Mouse (Mus musculus) skeletal muscle tissue, adult 2 months (tissue): Measurements from ENCODE around the gene Ddx39.

Experiments
- DNase-seq: peaks from one replicate; pipeline ENCODE4 v3.0.0-alpha.2; 2012; ENCODE audit warnings: low read depth, low spot score

Gene Ddx39

DNA sequence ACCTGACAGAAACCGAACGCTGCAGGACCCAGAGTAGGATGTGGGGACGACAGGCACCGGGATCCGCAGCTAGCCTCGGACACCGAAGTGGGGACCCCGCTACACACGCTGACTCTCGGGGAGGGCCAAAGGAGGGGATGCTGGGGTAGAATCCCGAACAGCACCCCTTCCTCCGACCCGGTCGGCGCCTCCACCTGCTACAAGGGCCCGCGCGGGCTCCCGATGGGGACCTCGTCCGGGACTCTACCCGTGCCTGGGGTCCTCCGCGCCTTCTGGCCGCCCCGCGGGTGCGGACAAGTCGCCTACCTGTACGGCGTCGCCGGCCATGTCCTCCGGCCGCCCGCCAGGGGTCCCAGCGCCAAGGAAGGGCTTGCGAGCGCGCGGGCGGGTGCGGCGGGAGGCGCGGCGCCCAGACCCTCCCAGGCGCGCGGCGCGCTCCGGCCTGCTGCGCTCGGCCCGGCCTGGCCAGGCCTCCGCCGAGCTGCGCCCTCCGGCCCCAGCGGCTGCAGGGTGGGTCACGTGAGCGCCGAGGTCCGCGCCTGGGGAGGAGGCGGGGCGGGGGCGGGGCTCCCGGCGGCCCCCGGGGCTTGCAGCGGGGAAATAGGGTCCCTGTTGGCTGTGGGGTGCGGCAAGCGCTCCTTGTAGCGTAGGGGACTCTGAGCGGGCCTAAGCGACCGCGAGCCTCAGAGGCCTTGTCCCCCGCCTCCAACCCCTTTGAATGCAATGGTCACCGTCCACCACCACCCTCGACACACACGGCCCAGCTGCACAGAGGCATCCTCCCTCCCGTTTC is 16.1 kb upstream of the Ddx39 start, which contains the start of gene Pkn1:
Gene Pkn1, minus strand, starts transcription at position 519 of the 793 bp plus-strand sequence.
- DNase-seq: peak; percentile 77

DNA sequence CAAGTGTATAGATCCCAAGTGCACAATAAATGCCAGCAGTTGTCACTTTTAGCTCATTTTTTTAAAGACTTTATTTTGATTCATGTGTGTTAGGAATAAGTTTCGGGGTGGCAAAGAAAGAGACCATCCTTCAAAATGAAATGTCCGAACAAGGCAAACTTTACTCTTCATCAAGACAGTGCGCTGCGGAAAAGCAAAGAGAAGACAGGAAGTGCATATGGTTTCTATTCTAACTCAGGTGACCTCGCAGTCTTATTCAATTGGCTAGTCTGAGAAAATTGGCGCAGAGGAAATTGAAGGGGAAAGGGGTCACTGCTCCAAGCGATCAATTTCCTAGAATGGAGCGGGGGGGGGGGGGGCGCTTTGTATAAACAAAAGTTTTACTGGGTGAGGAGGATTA is 15.4 kb upstream of the Ddx39 start:
- DNase-seq: no peak

DNA sequence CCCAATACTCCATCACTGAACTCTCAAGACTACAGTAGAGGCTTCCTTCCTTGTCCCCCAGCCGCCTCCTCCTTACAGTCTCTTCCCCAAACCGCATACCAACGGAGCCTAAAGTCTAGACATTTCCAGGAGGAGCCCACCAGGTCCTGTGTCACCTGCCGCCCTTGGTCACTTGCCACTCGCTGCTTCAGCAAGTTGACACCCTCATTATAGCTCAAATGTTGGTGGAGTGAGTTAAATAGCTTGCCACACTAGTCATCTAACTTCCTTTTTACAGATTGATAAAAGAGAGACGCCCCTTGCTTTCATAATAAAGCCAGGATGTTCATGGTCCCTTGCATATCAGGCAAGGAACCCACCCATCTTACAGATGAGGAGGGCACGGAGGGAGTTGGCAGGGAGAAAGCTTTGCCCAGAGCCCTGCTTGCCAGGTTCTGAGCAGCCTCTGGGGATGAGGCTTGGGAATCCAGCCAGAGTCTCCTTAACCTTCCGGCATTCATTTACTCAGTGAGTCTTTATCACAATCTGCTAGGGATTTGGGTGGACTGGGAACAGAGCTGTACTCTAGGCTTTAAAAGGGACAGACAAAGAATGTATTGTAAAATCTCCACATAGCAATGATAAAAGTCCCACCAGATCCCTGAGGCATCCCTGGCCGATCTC is 14.4 kb upstream of the Ddx39 start:
- DNase-seq: no peak

DNA sequence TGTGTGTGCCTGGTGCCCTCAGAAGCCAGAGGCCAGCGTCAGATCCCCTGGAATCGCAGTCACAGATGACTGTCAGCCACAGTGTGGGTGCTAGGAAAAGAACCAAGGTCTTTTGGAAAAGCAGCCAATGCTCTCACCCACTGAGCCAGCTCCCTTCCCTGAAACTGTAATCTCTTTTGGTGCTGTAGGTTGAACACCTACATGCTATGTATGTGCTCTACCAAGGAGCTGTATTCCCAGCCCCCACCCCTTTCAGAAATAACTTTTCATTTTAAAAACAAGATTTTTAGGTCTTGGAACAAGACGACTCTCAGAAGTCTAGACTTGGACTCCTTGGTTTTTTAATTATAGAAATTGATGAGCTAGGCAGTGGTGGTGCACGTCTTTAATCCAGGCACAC is 11.6 kb upstream of the Ddx39 start:
- DNase-seq: no peak

DNA sequence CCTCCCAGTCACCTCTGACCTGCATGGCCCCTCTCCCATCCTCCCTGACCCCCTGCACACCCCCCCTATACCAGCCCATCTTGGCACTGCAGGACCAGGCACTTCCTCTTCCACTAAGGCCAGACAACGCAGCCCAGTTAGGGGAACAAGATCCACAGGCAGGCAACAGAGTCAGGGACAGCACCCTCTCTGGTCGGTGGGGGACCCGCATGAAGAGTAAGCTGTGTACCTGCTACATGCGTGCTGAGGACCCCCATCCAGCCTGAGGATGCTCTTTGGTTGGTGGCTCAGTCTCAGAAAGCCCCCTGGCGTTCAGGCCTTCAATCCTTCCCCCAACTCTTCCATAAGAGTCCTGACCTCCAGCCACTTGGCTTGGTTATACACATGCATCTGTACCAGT is 8.6 kb upstream of the Ddx39 start:
- DNase-seq: no peak

DNA sequence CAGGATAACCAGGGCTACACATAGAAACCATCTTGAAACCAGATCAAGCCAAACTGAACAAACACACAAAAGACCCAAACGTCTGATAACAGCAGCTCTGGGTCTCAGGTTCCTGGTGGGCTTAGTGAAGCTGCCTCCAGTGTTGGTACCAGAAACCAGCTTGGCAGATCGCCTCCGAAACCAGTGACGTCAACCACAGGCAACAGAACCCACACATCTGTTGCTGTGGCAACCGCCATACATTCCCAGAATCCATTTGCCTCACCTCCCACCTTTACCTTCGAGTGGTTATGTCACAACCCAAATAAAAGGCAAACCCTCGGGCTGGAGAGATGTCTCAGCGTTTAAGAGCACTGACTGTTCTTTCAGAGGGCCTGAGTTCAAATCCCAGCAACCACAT is 7.4 kb upstream of the Ddx39 start:
- DNase-seq: no peak

DNA sequence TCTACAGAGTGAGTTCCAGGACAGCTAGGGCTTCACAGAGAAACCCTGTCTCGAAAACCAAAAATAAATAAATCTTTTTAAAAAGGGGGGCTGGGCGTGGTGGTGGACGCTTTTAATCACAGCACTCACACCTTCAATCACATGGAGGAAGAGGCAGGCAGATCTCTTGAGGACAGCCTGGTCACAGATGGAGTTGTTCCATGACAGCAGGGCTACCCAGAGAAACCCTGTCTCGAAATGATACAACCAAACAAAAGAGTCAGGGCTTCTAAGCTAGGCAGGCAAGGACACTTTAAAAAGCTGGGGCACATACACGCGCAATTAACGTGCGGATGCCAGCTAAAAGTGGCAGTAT is 324 bp upstream of the Ddx39 start:
- DNase-seq: no peak

DNA sequence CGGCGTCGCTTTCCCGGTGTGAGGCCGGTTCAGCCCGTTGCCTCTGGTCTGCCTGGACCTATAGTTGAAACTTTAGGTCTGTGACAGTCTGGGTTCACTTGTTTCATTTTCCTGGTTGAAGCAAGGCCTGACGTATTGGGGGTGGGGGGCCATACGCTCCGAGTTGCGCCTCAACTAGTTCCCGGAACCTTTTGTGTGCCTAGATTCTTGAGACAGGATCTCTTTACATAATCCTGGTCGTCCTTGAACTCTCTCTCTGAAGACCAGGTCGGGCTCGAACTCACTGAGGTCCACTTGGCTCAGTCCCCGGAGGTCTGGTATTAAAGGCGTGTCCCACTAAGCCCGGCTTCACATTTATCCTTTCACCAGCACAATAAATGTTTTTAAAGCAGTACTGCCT is 794 bp downstream of the Ddx39 start:
- DNase-seq: no peak

DNA sequence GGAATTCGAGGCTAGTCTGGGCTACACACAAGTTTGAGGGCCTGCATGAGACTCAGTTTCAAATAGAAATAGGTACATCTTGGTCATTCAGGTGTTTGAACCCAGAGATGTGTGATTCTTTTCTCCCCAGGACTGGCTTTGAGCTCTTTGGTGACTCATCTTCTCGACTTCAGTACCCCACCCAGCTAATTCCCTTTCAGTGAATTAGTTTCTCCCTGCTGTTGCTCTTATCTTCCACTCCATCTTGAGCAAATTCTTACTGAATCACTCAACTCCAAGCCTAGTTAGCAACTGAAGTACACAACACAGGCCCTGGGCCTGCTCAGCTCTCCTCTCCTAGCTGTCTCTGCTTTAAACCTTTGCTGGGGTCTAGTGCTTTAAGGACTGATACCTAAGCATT is 1.6 kb downstream of the Ddx39 start:
- no peak for DNase-seq

DNA sequence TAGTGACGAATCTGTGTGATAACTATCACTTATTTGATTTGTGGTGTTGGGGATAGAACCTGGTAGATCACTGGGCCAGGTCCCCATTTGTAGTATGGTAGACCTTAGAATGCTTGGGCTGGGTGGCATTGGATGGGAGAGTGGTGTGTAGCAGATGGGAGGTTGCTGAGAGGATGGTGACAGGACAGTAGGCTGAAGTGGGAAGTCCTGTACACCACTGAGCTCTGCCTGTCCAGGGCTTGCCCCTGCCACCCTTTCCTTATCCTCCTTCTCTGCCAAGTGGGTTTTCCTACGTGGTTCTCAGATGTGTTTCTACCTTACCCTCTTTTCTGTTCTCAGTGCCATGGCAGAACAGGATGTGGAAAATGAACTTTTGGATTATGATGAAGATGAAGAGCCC is 4.1 kb downstream of the Ddx39 start:
- no peak for DNase-seq

DNA sequence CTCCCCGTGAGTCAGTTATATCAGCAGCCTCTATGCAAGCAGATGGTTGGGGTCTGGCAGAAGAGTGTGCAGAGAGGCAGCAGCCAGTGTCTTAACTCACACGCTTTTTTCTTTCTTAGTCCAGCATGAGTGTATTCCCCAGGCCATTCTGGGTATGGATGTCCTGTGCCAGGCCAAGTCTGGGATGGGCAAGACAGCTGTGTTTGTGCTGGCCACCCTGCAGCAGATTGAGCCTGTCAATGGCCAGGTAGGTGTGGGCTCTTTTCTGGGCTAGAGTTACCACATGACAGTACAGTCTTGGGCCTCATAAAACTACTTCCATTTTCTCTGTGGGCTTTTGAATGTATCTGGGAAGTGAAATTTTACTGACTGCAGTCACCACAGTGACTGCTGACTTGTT is 4.7 kb downstream of the Ddx39 start:
- no peak for DNase-seq

DNA sequence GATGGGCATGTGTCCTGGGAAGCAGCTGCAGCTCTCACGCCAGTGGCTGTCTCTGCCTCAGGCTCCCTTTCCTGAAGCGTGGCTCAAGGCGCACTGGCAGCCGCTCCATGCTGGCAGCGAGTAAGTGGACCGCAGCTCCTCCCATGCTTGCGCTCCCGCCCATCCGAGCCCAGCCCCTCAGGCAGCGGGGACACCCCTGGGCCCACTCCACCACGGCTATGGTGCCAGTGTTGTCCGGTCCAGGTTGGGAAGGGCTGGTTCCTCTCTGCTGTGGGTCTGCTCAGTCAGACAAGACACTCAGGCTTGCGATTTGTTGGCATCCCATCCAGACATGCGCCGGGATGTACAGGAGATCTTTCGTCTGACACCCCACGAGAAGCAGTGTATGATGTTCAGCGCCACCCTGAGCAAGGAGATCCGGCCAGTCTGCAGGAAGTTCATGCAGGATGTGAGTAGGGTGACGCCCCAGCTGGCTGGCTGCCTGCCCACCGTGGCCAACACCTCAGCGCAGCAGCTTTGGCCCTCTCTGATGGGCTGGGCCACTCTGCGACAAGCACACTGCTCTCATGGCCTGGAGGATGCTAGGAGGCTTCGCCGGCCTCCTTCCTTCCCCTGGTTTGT is 6.5 kb downstream of the Ddx39 start:
- no peak for DNase-seq

DNA sequence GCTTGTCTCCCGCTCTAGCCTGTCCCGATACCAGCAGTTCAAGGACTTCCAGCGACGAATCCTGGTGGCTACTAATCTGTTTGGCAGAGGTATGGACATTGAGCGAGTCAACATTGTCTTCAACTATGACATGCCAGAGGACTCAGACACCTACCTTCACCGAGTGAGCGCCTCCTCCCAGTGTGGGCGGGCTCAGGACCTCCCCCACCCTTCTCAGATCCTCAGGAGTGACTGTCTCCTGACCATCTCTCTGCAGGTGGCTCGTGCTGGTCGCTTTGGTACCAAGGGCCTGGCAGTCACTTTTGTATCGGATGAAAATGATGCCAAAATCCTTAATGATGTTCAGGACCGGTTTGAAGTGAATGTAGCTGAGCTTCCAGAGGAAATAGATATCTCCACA is 7.7 kb downstream of the Ddx39 start:
- DNase-seq: no peak

DNA sequence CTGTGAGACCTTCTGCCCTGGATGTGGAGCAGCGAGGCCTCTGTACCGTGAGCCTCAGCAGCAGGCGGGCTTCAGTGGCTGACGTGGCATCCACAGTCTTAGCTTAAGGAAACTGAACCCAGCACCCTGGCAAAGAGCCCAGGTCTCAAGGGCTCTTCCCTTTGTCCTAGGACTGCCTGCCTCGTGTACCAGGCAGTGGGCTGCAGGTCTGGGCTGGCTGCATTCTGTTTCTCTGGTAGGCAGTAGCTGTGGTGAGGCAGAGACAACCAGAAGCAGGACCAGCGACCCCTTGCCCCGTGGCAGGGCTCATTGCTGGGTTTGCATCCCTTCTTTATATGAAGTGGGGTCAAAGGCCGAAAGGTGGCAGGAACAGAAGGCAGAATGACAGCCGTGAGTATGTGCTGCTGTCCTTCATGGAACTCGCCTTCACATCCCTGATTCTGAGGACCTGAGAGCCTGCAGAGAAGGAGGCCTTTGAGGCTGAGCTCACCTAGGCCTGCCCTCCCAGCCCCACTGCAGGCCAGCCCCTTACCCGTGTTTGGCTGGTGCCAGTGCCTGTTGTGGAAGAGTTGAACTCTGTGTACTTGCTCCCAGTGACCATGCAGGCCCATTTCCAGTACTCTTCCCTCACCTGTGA is 8.6 kb downstream of the Ddx39 start:
- DNase-seq: no peak

DNA sequence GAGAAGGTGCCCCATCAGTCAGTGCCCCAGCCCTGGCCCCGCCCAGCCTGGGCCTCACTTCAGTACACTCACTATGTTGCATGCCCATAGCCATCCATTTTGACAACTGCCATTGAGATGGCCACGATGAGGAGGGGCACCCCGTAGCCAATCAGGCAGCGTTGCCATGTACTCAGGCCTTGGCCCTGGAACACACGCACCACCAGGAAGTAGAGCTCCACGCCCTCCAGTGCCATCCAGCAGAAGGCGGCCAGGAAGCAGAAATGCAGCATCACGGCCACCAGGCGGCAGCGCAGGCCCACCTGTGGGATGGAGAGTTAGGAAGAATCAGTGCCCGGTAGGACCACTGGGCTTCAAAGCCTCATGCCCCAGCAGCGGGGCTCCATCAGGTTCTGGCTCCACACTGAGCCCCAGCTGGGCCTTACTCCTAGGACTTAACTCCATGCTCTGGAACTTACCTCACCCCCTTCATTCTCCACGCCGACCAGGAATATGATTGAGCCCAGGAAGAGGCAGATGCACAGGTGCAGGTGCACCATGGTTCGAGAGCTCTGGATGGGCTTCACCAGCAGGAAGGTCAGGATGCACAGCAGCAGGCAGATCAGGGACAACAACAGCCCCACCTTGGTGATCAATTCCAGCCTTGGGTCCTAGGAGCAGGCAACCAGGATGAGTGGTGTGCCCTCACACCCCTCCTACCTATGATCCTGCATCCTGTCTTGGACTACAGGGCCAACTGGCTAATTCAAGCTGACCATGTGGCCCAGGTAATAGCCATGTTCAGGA is 9.9 kb downstream of the Ddx39 start:
- peak; percentile 62 for DNase-seq

DNA sequence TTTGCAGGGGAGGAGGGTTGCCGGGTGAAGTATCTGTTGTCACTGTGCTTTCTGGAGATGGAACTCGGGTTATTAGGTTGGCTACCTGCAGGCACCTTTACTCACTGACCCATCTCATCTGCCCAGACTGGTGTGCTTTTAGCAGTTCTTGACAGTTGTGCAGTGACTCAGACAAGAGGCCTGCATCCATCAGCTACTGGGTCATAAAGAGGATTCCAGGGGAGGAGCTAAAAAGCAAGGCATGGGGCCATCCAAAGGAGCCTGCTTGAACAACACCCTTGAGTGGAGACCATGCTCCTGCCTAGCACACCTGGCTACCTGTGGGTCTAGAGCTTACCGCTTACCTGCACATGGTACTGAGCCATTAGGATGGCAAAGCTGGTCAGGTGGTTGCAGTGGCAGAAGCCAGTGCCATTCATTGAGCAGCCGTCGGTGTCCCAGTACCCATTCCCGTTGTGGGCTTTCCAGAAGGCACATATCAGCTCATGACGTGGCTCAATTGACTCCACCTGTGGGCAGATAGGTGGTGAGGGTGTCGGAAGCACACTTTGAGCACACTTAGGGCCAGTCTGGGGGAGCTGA is 10.6 kb downstream of the Ddx39 start:
- no peak for DNase-seq

DNA sequence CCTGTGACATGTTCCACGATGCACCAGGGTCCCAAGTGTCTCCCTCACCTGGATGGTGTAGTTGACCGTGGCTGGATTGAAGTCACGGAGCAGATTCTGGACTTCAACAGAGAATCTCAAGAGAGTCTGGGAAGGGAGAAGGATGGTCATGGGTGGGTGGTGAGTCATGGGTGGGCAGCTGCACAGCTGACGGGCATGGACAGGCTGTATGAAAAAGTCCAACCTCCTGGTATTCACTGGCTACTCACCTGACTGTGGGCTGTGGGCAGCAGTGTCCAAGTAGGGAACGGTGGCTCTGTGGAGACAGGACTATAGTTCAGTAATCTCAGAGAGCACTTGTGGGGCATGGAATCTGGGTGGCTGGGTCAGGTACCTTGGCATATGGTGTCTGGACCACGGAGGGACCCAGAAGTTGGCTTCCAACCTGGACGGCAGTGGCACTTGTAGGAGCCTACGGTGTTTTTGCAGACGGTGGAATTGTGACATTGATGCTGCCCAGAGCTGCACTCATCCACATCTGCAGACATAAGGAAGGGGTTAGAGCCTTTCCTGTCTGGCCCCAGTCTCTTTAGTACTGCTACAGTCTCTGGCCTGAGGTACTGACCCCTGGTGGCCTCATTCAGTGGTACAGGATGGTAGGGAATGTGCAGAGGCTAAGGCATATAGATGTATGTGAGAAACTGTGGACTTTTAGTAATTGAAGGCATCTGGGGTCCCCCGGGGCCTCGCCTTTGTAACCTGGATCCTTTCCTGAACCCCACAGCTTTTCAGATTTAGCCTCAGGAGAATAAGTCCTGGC is 14.2 kb downstream of the Ddx39 start:
- DNase-seq: no peak

DNA sequence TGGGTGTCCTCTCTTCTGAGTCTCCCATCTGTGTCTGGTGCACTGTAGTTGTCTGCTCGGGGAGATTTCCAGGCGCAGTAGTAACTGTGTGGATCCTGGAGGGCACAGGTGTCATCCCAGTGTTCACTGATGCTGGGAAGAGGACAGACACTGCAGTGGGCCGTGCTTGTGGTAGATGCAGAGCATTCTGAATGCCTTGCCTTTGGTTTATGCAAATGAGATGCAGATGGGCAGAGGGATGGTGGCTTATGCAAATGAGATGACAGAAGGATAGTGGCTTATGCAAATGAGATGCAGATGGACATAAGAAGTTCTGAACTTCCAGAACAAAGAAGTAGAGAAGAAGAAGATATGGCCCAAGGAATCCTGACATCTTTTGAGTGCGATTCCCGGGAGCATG is 16.9 kb downstream of the Ddx39 start:
- DNase-seq: no peak

DNA sequence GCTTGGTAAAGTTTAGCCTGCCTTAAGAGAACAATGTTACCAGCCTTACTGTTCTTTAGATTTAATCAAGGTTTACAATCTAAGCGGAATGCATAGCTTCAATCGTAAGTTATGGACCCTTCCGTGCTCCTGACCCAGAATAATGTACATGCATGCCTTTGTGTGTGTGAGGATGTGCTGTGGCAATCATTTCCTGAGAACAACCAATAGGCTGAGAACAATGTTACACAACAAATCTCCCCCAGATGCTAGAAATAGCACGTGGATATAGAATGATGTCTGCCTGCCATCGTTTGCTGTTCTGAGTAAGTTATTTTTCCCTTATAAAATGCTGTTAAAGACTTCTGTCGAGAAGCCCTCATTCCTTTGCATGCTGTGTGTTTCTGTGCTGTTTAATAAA is 17.9 kb downstream of the Ddx39 start:
- DNase-seq: no peak

DNA sequence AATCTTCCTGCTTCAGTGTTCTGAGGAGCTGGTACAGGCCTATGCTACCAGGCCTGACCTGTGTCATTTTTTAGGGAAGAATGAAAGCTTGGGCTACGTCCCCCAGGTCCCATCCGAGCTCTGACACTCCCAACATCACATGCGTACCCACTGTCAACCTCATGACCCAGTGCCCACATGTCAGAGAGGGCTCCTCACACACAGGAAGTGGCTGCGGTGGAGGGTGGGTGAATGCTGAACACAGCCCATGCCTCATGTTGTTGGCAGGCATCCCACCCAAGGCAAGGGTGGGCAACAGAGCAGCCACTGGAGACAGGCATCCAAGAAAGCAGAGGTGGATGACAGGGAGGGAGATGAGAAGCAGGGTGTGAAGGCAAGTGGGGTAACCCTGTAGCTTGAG is 21.7 kb downstream of the Ddx39 start:
- DNase-seq: no peak

DNA sequence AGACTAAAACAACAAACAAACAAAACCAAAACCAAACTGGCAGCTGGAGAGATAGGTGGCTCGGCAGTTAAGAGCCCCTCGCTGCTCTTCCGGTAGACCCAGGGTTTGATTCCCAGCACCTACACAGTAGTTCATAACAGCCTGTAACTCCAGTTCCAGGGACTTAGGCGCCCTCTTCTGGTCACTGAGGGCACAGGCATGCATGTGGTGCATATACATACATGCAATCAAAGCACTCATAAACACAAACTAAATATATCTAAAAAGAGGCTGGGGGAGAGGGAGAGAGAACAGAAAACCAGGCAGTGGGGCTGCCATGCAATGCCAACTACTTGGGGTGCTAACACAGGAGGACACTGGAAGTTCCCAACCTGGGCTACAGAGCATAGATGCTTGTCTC is 22.4 kb downstream of the Ddx39 start:
- no peak for DNase-seq
